Mouse (Mus musculus) small intestine, adult 2 months (tissue): ENCODE data around the gene Rbm3. TPM values are rescaled to one million over a fixed set of nuclear protein-coding genes. Genes with fewer than 3 reads are reported as not detected.

Experiments used
- H3K27ac ChIP-seq: fragments of 200-500 bp; 2 replicates; pipeline ENCODE4 v1.5.1; 2012; ENCODE audit warnings: low read depth, low read length, control low read depth, inconsistent platforms; ENCODE audit not compliant: insufficient read depth
- H3K27me3 ChIP-seq: fragments of 200-500 bp; 2 replicates; pipeline ENCODE4 v1.6.1; 2012; ENCODE audit warnings: mild to moderate bottlenecking, moderate library complexity, low read length, inconsistent platforms; ENCODE audit not compliant: control insufficient read depth, insufficient read depth
- H3K36me3 ChIP-seq: fragments of 200-500 bp; 2 replicates; pipeline ENCODE4 v1.6.1; 2012; ENCODE audit warnings: mild to moderate bottlenecking, low read length, control low read depth, inconsistent platforms; ENCODE audit not compliant: control insufficient read depth, insufficient read depth
- H3K4me1 ChIP-seq: fragments of 200-500 bp; 2 replicates; pipeline ENCODE4 v1.6.1; 2012; ENCODE audit warnings: low read length, inconsistent platforms, mixed read lengths; ENCODE audit not compliant: control insufficient read depth, insufficient read depth, insufficient read length
- H3K4me3 ChIP-seq: fragments of 200-500 bp; 2 replicates; pipeline ENCODE4 v1.5.1; 2012; ENCODE audit warnings: low read depth, mild to moderate bottlenecking, control low read depth, inconsistent platforms, low read length, moderate library complexity
- CTCF ChIP-seq: fragments of 200-500 bp; IDR thresholded peaks from 2 replicates; pipeline ENCODE4 v1.5.1; 2012; ENCODE audit warnings: low read depth, mild to moderate bottlenecking, control low read depth, inconsistent platforms, low read length, moderate library complexity, mixed read lengths; ENCODE audit not compliant: insufficient replicate concordance, insufficient read length; ENCODE audit errors: extremely low read depth
- POLR2A ChIP-seq: fragments of 200-500 bp; IDR thresholded peaks from 2 replicates; pipeline ENCODE4 v1.6.1; 2012; ENCODE audit warnings: low read depth, mild to moderate bottlenecking, control low read depth, inconsistent platforms, low read length, moderate library complexity
- WGBS: fragments of 180-500 bp; shearing (Covaris S2); methylation state at CpG from one replicate; pipeline ENCODE4 v1.1.7; 2018; 5-methylcytosine and 5-hydroxymethylcytosine counted together
- polyA plus RNA-seq: library from polyadenylated mRNA; depleted of rRNA; stranded (reverse); fragments of >200 nt; gene quantifications from 2 replicates; pipeline ENCODE4 v1.2.3, GENCODE M21; 2012

Gene Rbm3
- polyA plus RNA-seq, 1 experiment, result 31.7 TPM

DNA sequence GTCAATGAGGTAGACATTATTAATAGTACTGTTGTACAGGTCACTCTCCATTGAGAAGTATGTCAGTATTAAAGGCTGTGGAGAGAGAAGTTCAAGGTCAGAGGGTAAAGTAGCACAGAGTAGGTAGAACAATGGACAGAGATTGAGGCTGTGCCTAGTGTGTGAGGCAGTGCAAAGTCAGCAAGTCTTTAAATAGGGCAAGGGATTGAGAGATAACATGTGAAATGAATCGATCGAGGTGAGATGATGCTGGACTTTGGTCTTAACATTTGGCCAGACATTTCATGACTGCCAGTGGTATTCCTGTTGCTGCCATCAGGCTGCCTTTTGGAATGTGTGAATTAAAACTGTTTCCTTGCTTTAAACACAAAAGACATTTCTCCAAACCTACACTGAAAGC is 33.2 kb upstream of the Rbm3 start:
- Histone ChIP-seq H3K36me3 (no peaks in the 10 kb centered on the region), H3K27me3 (no peaks in the 10 kb centered on the region), H3K4me1 (no peaks in the 10 kb centered on the region), H3K4me3 (no peak overlapping the region), H3K27ac (no peak overlapping the region)
- WGBS, result 48% methylated on average over 2 of the region's 2 CpGs
- TF ChIP-seq POLR2A (no peak), CTCF (no peak)

DNA sequence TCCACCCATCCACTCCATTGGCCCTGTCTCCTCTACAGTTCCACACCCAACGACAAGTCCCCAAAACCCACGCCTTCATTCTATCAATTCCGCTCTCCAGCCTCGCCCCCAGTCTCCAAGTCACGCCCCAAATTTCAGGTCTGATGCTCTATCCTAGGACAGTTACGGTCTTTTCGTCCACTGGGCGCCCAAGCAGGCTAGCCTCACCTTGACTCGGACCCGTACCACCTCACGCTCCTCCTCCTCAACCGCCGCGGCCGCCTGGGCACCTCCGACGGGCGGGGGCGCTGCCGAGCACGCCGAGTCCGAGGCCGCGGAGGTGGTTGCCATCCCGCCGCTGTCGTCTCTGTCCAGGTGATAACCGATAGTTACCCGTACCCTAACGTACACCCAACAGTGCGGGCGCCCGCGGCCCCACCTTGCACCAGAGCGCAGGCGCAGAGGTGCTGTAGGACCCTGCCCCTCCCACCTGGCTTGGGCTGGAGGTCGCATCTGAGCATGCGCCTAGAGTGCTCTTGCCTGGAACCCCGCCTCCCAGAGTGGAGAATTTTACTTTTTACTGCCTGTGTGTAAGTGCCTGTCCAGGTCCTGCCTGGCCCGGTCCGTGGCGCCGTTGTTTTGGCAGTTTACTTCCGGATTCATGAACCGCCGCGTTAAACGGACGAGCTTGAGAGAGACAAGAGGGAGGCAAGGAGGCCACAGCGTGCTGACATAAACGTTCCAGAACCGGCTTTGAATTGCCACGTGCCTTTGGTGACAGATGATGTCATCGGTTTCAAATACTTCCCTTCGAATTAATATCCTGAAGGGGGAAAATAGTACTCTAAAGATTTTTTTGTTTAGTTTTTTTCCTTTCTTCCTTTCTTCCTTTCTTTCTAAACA is 30.1 kb upstream of the Rbm3 start, which contains the start of gene Tbc1d25:
Tbc1d25 (minus strand) TSS at position 678 of the 882 bp plus-strand sequence.
- Histone ChIP-seq H3K4me3 (peak within 1 kb of the TSS; percentile 99), H3K36me3 (no peaks in the 10 kb centered on the region), H3K27me3 (no peaks in the 10 kb centered on the region), H3K4me1 (no peaks in the 10 kb centered on the region), H3K27ac (peak within 1 kb of the TSS; percentile 77)
- TF ChIP-seq POLR2A (no peak), CTCF (peak; percentile 18; the same call in 1 of the 2 replicates)
- WGBS, result 13% methylated on average over 56 of the region's 56 CpGs

GRCm38 (mm10) chrX:8175169-8175503 is 29.5 kb upstream of the Rbm3 start:
- 15% methylated on average over 4 of the region's 4 CpGs for WGBS
- H3K27ac ChIP-seq, result peak overlapping the region; percentile 77
- peak overlapping the region; percentile 99 for H3K4me3 ChIP-seq
- H3K27me3 ChIP-seq, result no peaks in the 10 kb centered on the region
- no peak for TF ChIP-seq POLR2A
- TF ChIP-seq CTCF, result no peak
- no peaks in the 10 kb centered on the region for H3K4me1 ChIP-seq
- 0 out of 2 replicates have a peak, but pooled peaks cover 2% of the 10 kb centered on the region for H3K36me3 ChIP-seq

DNA sequence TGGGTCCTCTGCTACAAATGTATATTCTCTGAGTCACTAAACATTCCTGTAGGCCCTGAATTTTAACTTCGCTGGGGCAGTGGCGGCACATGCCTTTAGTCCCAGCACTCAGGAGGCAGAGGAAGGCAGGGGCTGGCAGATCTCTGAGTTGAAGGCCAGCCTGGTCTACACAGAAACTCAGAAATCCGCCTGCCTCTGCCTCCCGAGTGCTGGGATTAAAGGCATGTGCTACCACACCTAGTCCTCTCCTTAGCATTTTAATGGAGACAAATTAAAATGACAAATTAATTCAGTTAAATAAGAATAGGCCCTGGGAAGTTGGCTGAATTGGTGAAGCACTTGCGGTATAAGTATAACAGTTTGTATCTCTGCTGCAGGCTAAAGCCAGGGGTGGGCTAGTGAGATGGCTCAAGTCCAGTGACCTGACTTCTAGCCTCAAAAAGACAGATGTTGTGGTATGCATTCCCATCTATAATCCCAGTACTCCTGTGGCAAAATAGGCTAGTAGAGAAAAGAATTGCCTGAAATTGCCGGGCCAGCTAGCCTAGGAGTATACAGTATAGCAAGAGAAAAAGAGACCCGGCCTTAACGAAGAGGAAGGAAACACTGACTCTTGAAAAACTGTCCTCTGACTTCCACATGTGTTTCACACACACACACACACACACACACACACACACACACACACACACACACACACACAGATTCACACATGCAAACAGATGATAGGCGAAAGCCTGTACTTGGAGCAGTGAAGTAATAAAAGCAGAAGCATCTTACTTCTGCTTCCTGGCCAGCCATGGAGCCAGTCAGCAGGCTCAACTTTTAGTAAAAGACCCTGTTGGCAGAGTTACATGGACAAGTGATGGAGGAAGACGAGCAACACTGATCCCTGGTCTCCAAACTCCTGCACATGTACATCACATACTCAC is 22.3 kb upstream of the Rbm3 start:
- Histone ChIP-seq H3K36me3 (peaks cover 6% of the 10 kb centered on the region; the same call in 1 of the 2 replicates), H3K4me1 (no peaks in the 10 kb centered on the region), H3K27ac (no peak overlapping the region), H3K27me3 (no peaks in the 10 kb centered on the region), H3K4me3 (no peak overlapping the region)
- TF ChIP-seq CTCF (no peak), POLR2A (no peak)
- 86% methylated on average over 10 of the region's 10 CpGs for WGBS

DNA sequence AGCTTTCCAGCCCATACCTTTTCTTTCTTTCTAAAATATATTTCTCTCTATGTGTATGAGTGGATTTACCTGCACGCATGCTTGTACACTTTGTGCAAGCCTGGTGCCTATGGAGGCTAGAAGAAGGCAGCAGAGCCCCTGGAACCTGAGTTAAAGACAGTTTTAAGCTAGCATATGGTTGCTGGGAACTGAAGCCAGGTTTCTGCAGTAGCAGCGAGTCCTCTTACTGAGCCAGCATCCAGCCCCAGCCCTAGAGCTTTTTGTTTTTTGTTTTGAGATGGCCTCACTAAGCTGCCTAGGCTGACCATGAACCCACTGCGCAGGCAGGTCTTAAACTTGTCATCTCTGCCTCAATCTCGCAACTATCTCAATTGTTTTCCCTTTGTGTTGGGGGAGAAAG is 18.8 kb upstream of the Rbm3 start:
- 90% methylated on average over 4 of the region's 4 CpGs for WGBS
- no peak for TF ChIP-seq POLR2A
- TF ChIP-seq CTCF, result no peak
- H3K4me1 ChIP-seq, result no peaks in the 10 kb centered on the region
- H3K27me3 ChIP-seq, result no peaks in the 10 kb centered on the region
- H3K4me3 ChIP-seq, result no peak overlapping the region
- H3K27ac ChIP-seq, result no peak overlapping the region
- peaks cover 3% of the 10 kb centered on the region; the same call in 1 of the 2 replicates for H3K36me3 ChIP-seq

GRCm38 (mm10) chrX:8163076-8163475 is 17.4 kb upstream of the Rbm3 start:
- WGBS, result 36% methylated on average over 5 of the region's 5 CpGs

GRCm38 (mm10) chrX:8143750-8144149 is 1.9 kb downstream of the Rbm3 start:
- Histone ChIP-seq H3K27ac (no peak overlapping the region), H3K36me3 (peaks cover 32% of the 10 kb centered on the region), H3K4me1 (peaks cover 7% of the 10 kb centered on the region; the same call in 1 of the 2 replicates), H3K4me3 (peak overlapping the region; percentile 98), H3K27me3 (no peaks in the 10 kb centered on the region)
- WGBS, result 49% methylated on average over 7 of the region's 7 CpGs
- TF ChIP-seq POLR2A (no peak), CTCF (no peak)

More at GRCm38 (mm10) chrX:8163076-8163475, 17.4 kb upstream of the Rbm3 start:
- no peak overlapping the region for H3K4me3 ChIP-seq
- no peak overlapping the region for H3K27ac ChIP-seq
- TF ChIP-seq POLR2A (no peak), CTCF (no peak)
- no peaks in the 10 kb centered on the region for H3K27me3 ChIP-seq
- peaks cover 3% of the 10 kb centered on the region; the same call in 1 of the 2 replicates for H3K36me3 ChIP-seq
- no peaks in the 10 kb centered on the region for H3K4me1 ChIP-seq
